Mouse (Mus musculus) embryonic facial prominence, embryonic 14.5 days (tissue): ENCODE results near the gene Kcnip4. TPM values are rescaled to one million over a fixed set of nuclear protein-coding genes. Genes with fewer than 3 reads are reported as not detected.

Experiments
- ATAC-seq: fragments of 200-750 bp; cut with Nextera tagmentation; 2 replicates; pipeline ENCODE4 v1.8.0; 2017; ENCODE audit warnings: low read depth, moderate number of reproducible peaks, moderate TSS enrichment
- DNase-seq: peaks from one replicate; pipeline ENCODE4 v3.0.0-alpha.2; 2015; ENCODE audit warnings: low spot score
- H3K27ac ChIP-seq: fragments of 300-500 bp; sonication (generic); replicated peaks from 2 replicates; pipeline ENCODE4 v1.5.1; 2014; ENCODE audit warnings: low read depth, mild to moderate bottlenecking, low read length, moderate library complexity
- H3K27me3 ChIP-seq: fragments of 300-500 bp; sonication (generic); replicated peaks from 2 replicates; pipeline ENCODE4 v1.6.1; 2014; ENCODE audit warnings: low read length; ENCODE audit not compliant: control insufficient read depth, insufficient read depth
- H3K36me3 ChIP-seq: fragments of 300-500 bp; sonication (generic); 2 replicates; pipeline ENCODE4 v1.6.1; 2014; ENCODE audit warnings: low read length, mixed read lengths; ENCODE audit not compliant: control insufficient read depth, insufficient read depth
- H3K4me1 ChIP-seq: fragments of 300-500 bp; sonication (generic); 2 replicates; pipeline ENCODE4 v1.6.1; 2014; ENCODE audit warnings: antibody characterized with exemption, low read length; ENCODE audit not compliant: control insufficient read depth, insufficient read depth
- H3K4me2 ChIP-seq: fragments of 300-500 bp; sonication (generic); 2 replicates; pipeline ENCODE4 v1.6.1; 2014; ENCODE audit warnings: low read depth, mild to moderate bottlenecking, low read length, moderate library complexity, mixed read lengths
- H3K4me3 ChIP-seq: fragments of 300-500 bp; sonication (generic); 2 replicates; pipeline ENCODE4 v1.5.1; 2014; ENCODE audit warnings: low read depth, mild to moderate bottlenecking, low read length
- H3K9ac ChIP-seq: fragments of 300-500 bp; sonication (generic); 2 replicates; pipeline ENCODE4 v1.6.1; 2014; ENCODE audit warnings: low read depth, mild to moderate bottlenecking, low read length, moderate library complexity, mixed read lengths
- H3K9me3 ChIP-seq: fragments of 300-500 bp; sonication (generic); 2 replicates; pipeline ENCODE4 v1.6.1; 2016; ENCODE audit warnings: low read length; ENCODE audit not compliant: control insufficient read depth
- WGBS: fragments of 180-500 bp; shearing (Covaris S2); extraction: QIAGEN DNeasy Blood & Tissue Kit; methylation state at CpG from one replicate; pipeline ENCODE4 v1.1.7; 2014; 5-methylcytosine and 5-hydroxymethylcytosine counted together
- polyA plus RNA-seq: library from polyadenylated mRNA; unstranded; fragments of >200 nt; fragmentation: Nextera tagmentation; extraction: Ambion mirVana; gene quantifications from 2 replicates; pipeline ENCODE4 v1.2.1, GENCODE M21; 2014

Gene Kcnip4
- polyA plus RNA-seq, 1 experiment from 2014 or later = 2.9 TPM

- no peak overlapping the region for H3K4me3 ChIP-seq
- no peak for ATAC-seq
- H3K9ac ChIP-seq = no peak overlapping the region
- H3K4me1 ChIP-seq = no peaks in the 10 kb centered on the region
- no peak for DNase-seq
- no peaks in the 10 kb centered on the region for H3K36me3 ChIP-seq
- H3K27ac ChIP-seq = no peak overlapping the region
- no peak overlapping the region for H3K4me2 ChIP-seq
- H3K9me3 ChIP-seq = no peaks in the 10 kb centered on the region
- no peaks in the 10 kb centered on the region for H3K27me3 ChIP-seq
Measured at GRCm38 (mm10) chr5:49419707-49420106, 105.0 kb downstream of the Kcnip4 start.

GRCm38 (mm10) chr5:49408351-49408750 lies 116.4 kb downstream of the Kcnip4 start:
- DNase-seq (no peak), ATAC-seq (no peak)
- no peak overlapping the region for H3K4me2 ChIP-seq
- H3K9ac ChIP-seq = no peak overlapping the region
- no peak overlapping the region for H3K4me3 ChIP-seq
- H3K4me1 ChIP-seq = no peaks in the 10 kb centered on the region
- no peaks in the 10 kb centered on the region for H3K27me3 ChIP-seq
- 75% methylated on average over 1 of the region's 1 CpGs for WGBS
- no peaks in the 10 kb centered on the region for H3K9me3 ChIP-seq
- no peak overlapping the region for H3K27ac ChIP-seq
- H3K36me3 ChIP-seq = no peaks in the 10 kb centered on the region

GRCm38 (mm10) chr5:49370543-49371076 lies 154.1 kb downstream of the Kcnip4 start:
- H3K9me3 ChIP-seq = no peaks in the 10 kb centered on the region
- H3K27me3 ChIP-seq = no peaks in the 10 kb centered on the region
- H3K4me2 ChIP-seq = no peak overlapping the region
- ATAC-seq = 0 out of 2 replicates have a peak, but pooled peaks have one; percentile 30
- DNase-seq = peak; percentile 53
- H3K9ac ChIP-seq = no peak overlapping the region
- WGBS = 38% methylated on average over 3 of the region's 3 CpGs
- no peaks in the 10 kb centered on the region for H3K36me3 ChIP-seq
- H3K4me1 ChIP-seq = no peaks in the 10 kb centered on the region
- H3K4me3 ChIP-seq = no peak overlapping the region
- no peak overlapping the region for H3K27ac ChIP-seq

- peak; percentile 72 for DNase-seq
Measured at GRCm38 (mm10) chr5:49368636-49369423, 155.9 kb downstream of the Kcnip4 start.

GRCm38 (mm10) chr5:49356381-49356780 lies 168.3 kb downstream of the Kcnip4 start:
- no peak for ATAC-seq

More at GRCm38 (mm10) chr5:49368636-49369423, 155.9 kb downstream of the Kcnip4 start:
- Histone ChIP-seq H3K9ac (no peak overlapping the region), H3K27ac (no peak overlapping the region), H3K36me3 (no peaks in the 10 kb centered on the region), H3K4me3 (no peak overlapping the region), H3K4me2 (no peak overlapping the region), H3K9me3 (no peaks in the 10 kb centered on the region), H3K27me3 (no peaks in the 10 kb centered on the region), H3K4me1 (no peaks in the 10 kb centered on the region)
- 43% methylated on average over 13 of the region's 13 CpGs for WGBS
- ATAC-seq = no peak

GRCm38 (mm10) chr5:49352061-49352460 lies 172.6 kb downstream of the Kcnip4 start:
- Histone ChIP-seq H3K36me3 (no peaks in the 10 kb centered on the region), H3K4me3 (no peak overlapping the region), H3K27me3 (no peaks in the 10 kb centered on the region), H3K27ac (no peak overlapping the region), H3K9ac (no peak overlapping the region), H3K9me3 (no peaks in the 10 kb centered on the region), H3K4me1 (no peaks in the 10 kb centered on the region), H3K4me2 (no peak overlapping the region)
- DNase-seq (no peak), ATAC-seq (no peak)
- 64% methylated on average over 5 of the region's 5 CpGs for WGBS

More at GRCm38 (mm10) chr5:49356381-49356780, 168.3 kb downstream of the Kcnip4 start:
- H3K27me3 ChIP-seq = no peaks in the 10 kb centered on the region
- H3K4me3 ChIP-seq = no peak overlapping the region
- no peak overlapping the region for H3K9ac ChIP-seq
- no peaks in the 10 kb centered on the region for H3K9me3 ChIP-seq
- DNase-seq = no peak
- H3K4me1 ChIP-seq = no peaks in the 10 kb centered on the region
- H3K4me2 ChIP-seq = no peak overlapping the region
- WGBS = 68% methylated on average over 3 of the region's 3 CpGs
- H3K27ac ChIP-seq = no peak overlapping the region
- no peaks in the 10 kb centered on the region for H3K36me3 ChIP-seq

GRCm38 (mm10) chr5:49350126-49350909 lies 174.4 kb downstream of the Kcnip4 start:
- Histone ChIP-seq H3K9ac (no peak overlapping the region), H3K4me1 (no peaks in the 10 kb centered on the region), H3K9me3 (no peaks in the 10 kb centered on the region), H3K36me3 (no peaks in the 10 kb centered on the region), H3K4me3 (no peak overlapping the region), H3K27me3 (no peaks in the 10 kb centered on the region), H3K27ac (no peak overlapping the region), H3K4me2 (no peak overlapping the region)
- peak; percentile 69 for DNase-seq
- 0 out of 2 replicates have a peak, but pooled peaks have one; percentile 26 for ATAC-seq
- 31% methylated on average over 4 of the region's 4 CpGs for WGBS

GRCm38 (mm10) chr5:49349541-49349940 lies 175.2 kb downstream of the Kcnip4 start:
- H3K36me3 ChIP-seq = no peaks in the 10 kb centered on the region
- no peak overlapping the region for H3K27ac ChIP-seq
- no peak overlapping the region for H3K4me3 ChIP-seq
- H3K4me2 ChIP-seq = no peak overlapping the region
- H3K4me1 ChIP-seq = no peaks in the 10 kb centered on the region
- WGBS = 75% methylated on average over 5 of the region's 5 CpGs
- H3K9ac ChIP-seq = no peak overlapping the region
- no peak for DNase-seq
- no peaks in the 10 kb centered on the region for H3K27me3 ChIP-seq
- ATAC-seq = no peak
- no peaks in the 10 kb centered on the region for H3K9me3 ChIP-seq
